Mouse (Mus musculus) thymus, adult 2 months (tissue): ENCODE results near the gene Ltbp2. TPM values are rescaled to one million over a fixed set of nuclear protein-coding genes. Genes with fewer than 3 reads are reported as not detected.

Source experiments
- DNase-seq: peaks from one replicate; pipeline ENCODE4 v3.0.0; 2021
- H3K27ac ChIP-seq: fragments of 200-500 bp; 2 replicates; pipeline ENCODE4 v1.5.1; 2012; ENCODE audit warnings: low read length, control low read depth; ENCODE audit not compliant: control insufficient read depth, insufficient read depth
- H3K27me3 ChIP-seq: fragments of 200-500 bp; 2 replicates; pipeline ENCODE4 v1.6.1; 2012; ENCODE audit warnings: mild to moderate bottlenecking, low read length, moderate library complexity, mixed read lengths; ENCODE audit not compliant: control insufficient read depth, insufficient read depth
- H3K36me3 ChIP-seq: fragments of 200-500 bp; 2 replicates; pipeline ENCODE4 v1.6.1; 2012; ENCODE audit warnings: mild to moderate bottlenecking, low read length, moderate library complexity; ENCODE audit not compliant: control insufficient read depth, insufficient read depth
- H3K4me1 ChIP-seq: fragments of 200-500 bp; replicated peaks from 2 replicates; pipeline ENCODE4 v1.6.1; 2012; ENCODE audit warnings: low read length; ENCODE audit not compliant: control insufficient read depth, insufficient read depth
- H3K4me3 ChIP-seq: fragments of 200-500 bp; 2 replicates; pipeline ENCODE4 v1.5.1; 2012; ENCODE audit warnings: mild to moderate bottlenecking, low read length, control low read depth, moderate library complexity; ENCODE audit not compliant: control insufficient read depth, insufficient read depth
- CTCF ChIP-seq: fragments of 200-500 bp; IDR thresholded peaks from 2 replicates; pipeline ENCODE4 v1.5.1; 2012; ENCODE audit warnings: mild to moderate bottlenecking, control low read depth, low read length, moderate library complexity, borderline replicate concordance; ENCODE audit not compliant: control insufficient read depth, poor library complexity, insufficient read depth; ENCODE audit errors: extremely low read depth
- POLR2A ChIP-seq: fragments of 200-500 bp; IDR thresholded peaks from 2 replicates; pipeline ENCODE4 v1.6.1; 2012; ENCODE audit warnings: mild to moderate bottlenecking, low read length, control low read depth, moderate library complexity; ENCODE audit not compliant: control insufficient read depth, poor library complexity, insufficient read depth; ENCODE audit errors: extremely low read depth
- WGBS: fragments of 180-500 bp; shearing (Covaris S2); methylation state at CpG from one replicate; pipeline ENCODE4 v1.1.7; 2018; 5-methylcytosine and 5-hydroxymethylcytosine counted together
- polyA plus RNA-seq: library from polyadenylated mRNA; depleted of rRNA; stranded (reverse); fragments of >200 nt; gene quantifications from 2 replicates; pipeline ENCODE4 v1.2.3, GENCODE M21; 2012

The Ltbp2 gene
- polyA plus RNA-seq, 1 experiment = 14.3 TPM

GRCm38 (mm10) chr12:84819236-84820168 is 56.8 kb downstream of the Ltbp2 start:
- no peak for DNase-seq
- no peaks in the 10 kb centered on the region for H3K27me3 ChIP-seq
- H3K4me3 ChIP-seq = no peak overlapping the region
- TF ChIP-seq POLR2A (no peak), CTCF (no peak)
- no peaks in the 10 kb centered on the region for H3K4me1 ChIP-seq
- H3K36me3 ChIP-seq = no peaks in the 10 kb centered on the region
- WGBS = 95% methylated on average over 13 of the region's 13 CpGs
- no peak overlapping the region for H3K27ac ChIP-seq

- no peaks in the 10 kb centered on the region for H3K4me1 ChIP-seq
- 81% methylated on average over 4 of the region's 4 CpGs for WGBS
Measured at GRCm38 (mm10) chr12:84818496-84818895, 57.8 kb downstream of the Ltbp2 start.

GRCm38 (mm10) chr12:84814663-84815325 is 61.5 kb downstream of the Ltbp2 start:
- WGBS = 91% methylated on average over 3 of the region's 3 CpGs
- Histone ChIP-seq H3K27me3 (no peaks in the 10 kb centered on the region), H3K4me3 (no peak overlapping the region), H3K27ac (no peak overlapping the region), H3K4me1 (no peaks in the 10 kb centered on the region), H3K36me3 (no peaks in the 10 kb centered on the region)
- DNase-seq = no peak
- no peak for TF ChIP-seq POLR2A
- no peak for TF ChIP-seq CTCF

More at GRCm38 (mm10) chr12:84818496-84818895, 57.8 kb downstream of the Ltbp2 start:
- Histone ChIP-seq H3K27ac (no peak overlapping the region), H3K36me3 (no peaks in the 10 kb centered on the region), H3K27me3 (no peaks in the 10 kb centered on the region), H3K4me3 (no peak overlapping the region)
- no peak for DNase-seq
- TF ChIP-seq CTCF = no peak
- no peak for TF ChIP-seq POLR2A

GRCm38 (mm10) chr12:84813773-84814172 is 62.6 kb downstream of the Ltbp2 start:
- Histone ChIP-seq H3K4me3 (no peak overlapping the region), H3K27me3 (no peaks in the 10 kb centered on the region), H3K27ac (no peak overlapping the region), H3K4me1 (no peaks in the 10 kb centered on the region), H3K36me3 (no peaks in the 10 kb centered on the region)
- TF ChIP-seq CTCF (no peak), POLR2A (no peak)
- no peak for DNase-seq
- WGBS = 64% methylated on average over 7 of the region's 7 CpGs

GRCm38 (mm10) chr12:84812004-84812403 is 64.3 kb downstream of the Ltbp2 start:
- Histone ChIP-seq H3K27ac (no peak overlapping the region), H3K36me3 (no peaks in the 10 kb centered on the region), H3K4me1 (no peaks in the 10 kb centered on the region), H3K27me3 (no peaks in the 10 kb centered on the region), H3K4me3 (no peak overlapping the region)
- TF ChIP-seq CTCF (no peak), POLR2A (no peak)
- DNase-seq = no peak
- WGBS = 77% methylated on average over 3 of the region's 3 CpGs

GRCm38 (mm10) chr12:84811510-84811909 is 64.8 kb downstream of the Ltbp2 start:
- no peaks in the 10 kb centered on the region for H3K27me3 ChIP-seq
- DNase-seq = no peak
- H3K36me3 ChIP-seq = no peaks in the 10 kb centered on the region
- no peak for TF ChIP-seq POLR2A
- no peak for TF ChIP-seq CTCF
- no peaks in the 10 kb centered on the region for H3K4me1 ChIP-seq
- H3K4me3 ChIP-seq = no peak overlapping the region
- 84% methylated on average over 4 of the region's 4 CpGs for WGBS
- H3K27ac ChIP-seq = no peak overlapping the region

GRCm38 (mm10) chr12:84810810-84811209 is 65.5 kb downstream of the Ltbp2 start:
- Histone ChIP-seq H3K27me3 (no peaks in the 10 kb centered on the region), H3K4me1 (no peaks in the 10 kb centered on the region), H3K36me3 (no peaks in the 10 kb centered on the region), H3K4me3 (no peak overlapping the region), H3K27ac (no peak overlapping the region)
- 71% methylated on average over 1 of the region's 1 CpGs for WGBS
- TF ChIP-seq POLR2A (no peak), CTCF (no peak)
- no peak for DNase-seq
